Mouse (Mus musculus) limb, embryonic 15.5 days (tissue): ENCODE results near the gene Ap1g1. TPM values are rescaled to one million over a fixed set of nuclear protein-coding genes. Genes with fewer than 3 reads are reported as not detected.

ENCODE experiments used
- ATAC-seq: fragments of 200-750 bp; cut with Nextera tagmentation; 2 replicates; pipeline ENCODE4 v1.8.0; 2017; ENCODE audit warnings: low read depth, moderate TSS enrichment; ENCODE audit not compliant: insufficient number of reproducible peaks, low FRiP score, low TSS enrichment
- H3K27ac ChIP-seq: fragments of 300-500 bp; sonication (generic); 2 replicates; pipeline ENCODE4 v1.5.1; 2015; ENCODE audit warnings: moderate library complexity, mild to moderate bottlenecking, inconsistent platforms
- H3K27me3 ChIP-seq: fragments of 300-500 bp; sonication (generic); 2 replicates; pipeline ENCODE4 v1.6.1; 2015; ENCODE audit warnings: inconsistent platforms
- H3K36me3 ChIP-seq: fragments of 300-500 bp; sonication (generic); 2 replicates; pipeline ENCODE4 v1.6.1; 2015; ENCODE audit warnings: inconsistent platforms
- H3K4me1 ChIP-seq: fragments of 300-500 bp; sonication (generic); 2 replicates; pipeline ENCODE4 v1.6.1; 2015; ENCODE audit warnings: inconsistent platforms
- H3K4me2 ChIP-seq: fragments of 300-500 bp; sonication (generic); 2 replicates; pipeline ENCODE4 v1.6.1; 2015; ENCODE audit warnings: mild to moderate bottlenecking, inconsistent platforms
- H3K4me3 ChIP-seq: fragments of 300-500 bp; sonication (generic); 2 replicates; pipeline ENCODE4 v1.5.1; 2015; ENCODE audit warnings: mild to moderate bottlenecking, inconsistent platforms
- H3K9ac ChIP-seq: fragments of 300-500 bp; sonication (generic); 2 replicates; pipeline ENCODE4 v1.6.1; 2015; ENCODE audit warnings: inconsistent platforms
- H3K9me3 ChIP-seq: fragments of 300-500 bp; sonication (generic); 2 replicates; pipeline ENCODE4 v1.6.1; 2016; ENCODE audit warnings: inconsistent platforms
- WGBS: fragments of 180-500 bp; shearing (Covaris S2); methylation state at CpG from one replicate; pipeline ENCODE4 v1.1.7; 2015; 5-methylcytosine and 5-hydroxymethylcytosine counted together
- polyA plus RNA-seq: library from polyadenylated mRNA; unstranded; fragments of >200 nt; fragmentation: Nextera tagmentation; extraction: Ambion mirVana; gene quantifications from 2 replicates; pipeline ENCODE4 v1.2.1, GENCODE M21; 2015

Gene Ap1g1
- polyA plus RNA-seq, 1 experiment from 2014 or later: 38.1 TPM

- Histone ChIP-seq H3K4me2 (no peak overlapping the region), H3K27me3 (no peaks in the 10 kb centered on the region), H3K36me3 (peaks cover 21% of the 10 kb centered on the region), H3K27ac (no peak overlapping the region), H3K4me1 (no peaks in the 10 kb centered on the region), H3K4me3 (no peak overlapping the region), H3K9ac (no peak overlapping the region), H3K9me3 (no peaks in the 10 kb centered on the region)
- no peak for ATAC-seq
- WGBS: 91% methylated on average over 2 of the region's 2 CpGs
These were observed 45.2 kb downstream of the Ap1g1 start for GRCm38 (mm10) chr8:109823561-109823960.

DNA sequence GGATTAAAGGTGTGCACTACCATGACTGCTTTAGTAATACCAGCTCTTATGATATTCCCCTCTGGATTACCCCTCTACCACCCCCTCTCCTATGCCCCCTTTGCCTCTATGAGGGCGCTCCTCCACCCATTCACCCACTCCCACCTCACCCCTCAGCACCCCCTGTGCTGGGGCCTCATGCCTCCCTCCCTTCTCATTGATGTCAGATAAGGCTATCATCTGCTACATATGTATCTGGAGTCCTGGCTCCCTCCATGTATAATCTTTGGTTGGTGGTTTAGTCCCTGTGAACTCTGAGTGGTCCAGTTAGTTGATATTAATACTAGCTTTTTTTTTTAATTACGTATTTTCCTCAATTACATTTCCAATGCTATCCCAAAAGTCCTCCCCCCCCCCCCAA is 61.5 kb downstream of the Ap1g1 start:
- no peak overlapping the region for H3K4me3 ChIP-seq
- no peak overlapping the region for H3K9ac ChIP-seq
- H3K27ac ChIP-seq: no peak overlapping the region
- no peaks in the 10 kb centered on the region for H3K27me3 ChIP-seq
- peaks cover 54% of the 10 kb centered on the region for H3K36me3 ChIP-seq
- H3K4me1 ChIP-seq: no peaks in the 10 kb centered on the region
- 90% methylated on average over 2 of the region's 2 CpGs for WGBS
- H3K9me3 ChIP-seq: no peaks in the 10 kb centered on the region
- no peak overlapping the region for H3K4me2 ChIP-seq
- ATAC-seq: no peak

DNA sequence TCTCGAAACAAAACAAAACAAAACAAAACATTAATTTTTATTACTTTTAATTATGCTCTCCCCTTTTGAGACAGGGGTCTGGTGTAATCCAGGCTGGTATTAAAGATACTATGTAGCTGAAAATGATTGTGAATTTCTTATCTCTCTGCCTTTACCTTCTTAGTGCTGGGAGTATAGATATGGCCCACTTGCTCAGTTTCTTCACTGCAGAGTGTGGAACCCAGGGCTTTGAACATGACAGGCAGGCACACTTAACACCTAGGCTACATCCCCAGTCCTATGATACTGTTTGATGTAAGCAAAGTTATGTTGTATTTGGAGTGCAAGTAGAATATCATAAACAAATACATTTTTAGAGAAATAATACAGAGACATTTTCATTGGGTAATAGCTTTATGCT is 64.1 kb downstream of the Ap1g1 start:
- H3K27ac ChIP-seq: no peak overlapping the region
- WGBS: 84% methylated on average over 1 of the region's 1 CpGs
- ATAC-seq: no peak
- H3K4me2 ChIP-seq: no peak overlapping the region
- peaks cover 52% of the 10 kb centered on the region for H3K36me3 ChIP-seq
- H3K9me3 ChIP-seq: no peaks in the 10 kb centered on the region
- no peak overlapping the region for H3K4me3 ChIP-seq
- H3K9ac ChIP-seq: no peak overlapping the region
- H3K27me3 ChIP-seq: no peaks in the 10 kb centered on the region
- no peaks in the 10 kb centered on the region for H3K4me1 ChIP-seq

DNA sequence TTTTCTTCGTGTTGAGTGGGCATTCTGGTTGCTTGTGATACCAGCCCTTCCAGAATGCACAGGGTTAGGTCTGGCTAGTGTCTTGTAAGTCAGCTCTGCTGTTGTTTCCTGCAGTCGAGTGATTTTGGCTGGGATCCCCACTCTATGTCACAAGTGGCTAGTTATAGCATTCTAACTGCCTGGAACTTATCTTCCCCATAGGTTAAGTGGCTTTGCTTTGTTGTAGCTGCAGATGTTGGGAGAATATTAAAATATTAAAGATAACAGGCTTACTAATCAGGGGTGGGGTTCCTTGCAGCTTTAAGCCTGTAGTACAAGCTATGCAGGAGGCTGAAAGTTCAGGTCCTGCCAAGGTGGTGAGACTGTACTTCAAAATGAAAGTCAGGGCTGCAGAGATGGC is 69.5 kb downstream of the Ap1g1 start:
- no peak overlapping the region for H3K4me2 ChIP-seq
- no peak for ATAC-seq
- H3K27me3 ChIP-seq: no peaks in the 10 kb centered on the region
- H3K9me3 ChIP-seq: no peaks in the 10 kb centered on the region
- 79% methylated on average over 2 of the region's 2 CpGs for WGBS
- H3K4me3 ChIP-seq: no peak overlapping the region
- no peak overlapping the region for H3K9ac ChIP-seq
- no peak overlapping the region; the same call in 1 of the 2 replicates for H3K27ac ChIP-seq
- peaks cover 75% of the 10 kb centered on the region for H3K36me3 ChIP-seq
- H3K4me1 ChIP-seq: no peaks in the 10 kb centered on the region

- Histone ChIP-seq H3K9me3 (no peaks in the 10 kb centered on the region), H3K4me2 (no peak overlapping the region), H3K4me3 (no peak overlapping the region), H3K27me3 (no peaks in the 10 kb centered on the region), H3K9ac (no peak overlapping the region), H3K27ac (no peak overlapping the region), H3K4me1 (no peaks in the 10 kb centered on the region), H3K36me3 (peaks cover 72% of the 10 kb centered on the region)
- WGBS: 84% methylated on average over 3 of the region's 3 CpGs
- no peak for ATAC-seq
These were observed 70.6 kb downstream of the Ap1g1 start for GRCm38 (mm10) chr8:109848981-109849380.

DNA sequence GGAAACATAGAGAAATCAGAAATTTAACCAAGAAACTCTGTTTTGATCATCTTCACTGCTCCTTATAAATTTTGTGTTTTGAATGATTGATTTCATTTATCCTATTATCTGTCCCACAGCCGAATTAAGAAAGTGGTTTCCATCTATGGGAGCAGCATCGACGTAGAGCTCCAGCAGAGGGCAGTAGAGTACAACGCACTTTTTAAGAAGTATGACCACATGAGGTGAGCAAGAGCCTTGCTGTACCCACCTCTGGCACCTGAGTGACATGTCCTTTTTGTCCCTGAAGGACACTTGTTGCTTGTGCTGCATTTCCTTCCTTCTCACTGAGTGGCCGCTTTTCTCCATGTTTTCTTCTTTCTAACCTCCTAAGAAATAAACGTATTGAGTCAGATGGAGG is 75.1 kb downstream of the Ap1g1 start:
- Histone ChIP-seq H3K4me3 (no peak overlapping the region), H3K9me3 (no peaks in the 10 kb centered on the region), H3K4me2 (no peak overlapping the region), H3K36me3 (peaks cover 70% of the 10 kb centered on the region), H3K9ac (no peak overlapping the region), H3K27ac (no peak overlapping the region), H3K4me1 (no peaks in the 10 kb centered on the region), H3K27me3 (no peaks in the 10 kb centered on the region)
- ATAC-seq: no peak
- 54% methylated on average over 6 of the region's 6 CpGs for WGBS

GRCm38 (mm10) chr8:109854522-109854921 is 76.2 kb downstream of the Ap1g1 start:
- no peak for ATAC-seq
- no peaks in the 10 kb centered on the region for H3K9me3 ChIP-seq
- H3K4me3 ChIP-seq: no peak overlapping the region
- 88% methylated on average over 4 of the region's 4 CpGs for WGBS
- peaks cover 70% of the 10 kb centered on the region for H3K36me3 ChIP-seq
- H3K4me2 ChIP-seq: no peak overlapping the region
- H3K4me1 ChIP-seq: no peaks in the 10 kb centered on the region
- no peak overlapping the region for H3K9ac ChIP-seq
- no peaks in the 10 kb centered on the region for H3K27me3 ChIP-seq
- no peak overlapping the region for H3K27ac ChIP-seq

GRCm38 (mm10) chr8:109855451-109855850 is 77.1 kb downstream of the Ap1g1 start:
- Histone ChIP-seq H3K36me3 (peaks cover 70% of the 10 kb centered on the region), H3K9me3 (no peaks in the 10 kb centered on the region), H3K27me3 (no peaks in the 10 kb centered on the region), H3K4me3 (no peak overlapping the region), H3K4me2 (no peak overlapping the region), H3K4me1 (no peaks in the 10 kb centered on the region), H3K9ac (no peak overlapping the region), H3K27ac (no peak overlapping the region)
- ATAC-seq: no peak
- WGBS: 99% methylated on average over 6 of the region's 6 CpGs

DNA sequence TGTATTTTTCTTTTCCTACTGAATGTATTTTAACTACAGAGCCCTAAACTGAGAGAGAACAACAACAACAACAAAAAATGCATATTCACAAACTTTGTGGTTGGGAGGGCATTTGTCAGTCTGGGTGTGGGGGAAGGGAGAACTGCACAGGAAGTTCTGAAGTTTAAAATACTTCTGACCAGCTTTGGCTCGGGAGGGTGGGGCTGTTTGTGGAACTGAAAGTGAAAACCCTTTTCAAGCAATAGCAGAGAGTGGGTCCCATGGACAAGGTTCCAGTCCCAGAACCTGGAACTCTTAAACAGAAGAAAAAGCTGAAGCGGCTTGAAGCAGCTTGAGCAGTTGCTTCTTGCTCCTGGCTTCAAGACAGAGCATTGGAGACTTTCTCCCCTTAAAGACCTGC is 85.0 kb downstream of the Ap1g1 start:
- Histone ChIP-seq H3K36me3 (peaks cover 43% of the 10 kb centered on the region), H3K9ac (no peak overlapping the region)
- no peak for ATAC-seq

DNA sequence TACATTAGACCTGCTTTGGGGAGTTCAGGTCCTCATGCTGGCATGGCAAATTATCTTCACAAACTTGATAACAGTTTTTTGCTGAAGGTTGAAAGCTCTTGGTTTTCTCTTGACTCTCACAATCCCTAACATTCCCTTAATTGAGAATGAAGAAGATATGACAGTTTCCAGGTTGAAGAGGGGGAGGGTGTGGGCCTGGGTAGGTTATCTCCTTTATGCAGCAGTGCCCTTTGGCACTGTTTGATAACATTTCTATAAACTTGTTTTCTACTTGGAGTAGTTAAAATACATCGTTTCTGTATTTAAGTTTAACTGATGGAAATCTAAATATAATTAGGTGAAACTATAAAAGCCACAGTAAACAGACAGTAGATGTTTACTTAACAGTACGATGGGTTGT is 86.4 kb downstream of the Ap1g1 start:
- WGBS: 85% methylated on average over 2 of the region's 2 CpGs
- Histone ChIP-seq H3K4me2 (no peak overlapping the region), H3K4me1 (peaks cover 9% of the 10 kb centered on the region), H3K4me3 (no peak overlapping the region), H3K9ac (no peak overlapping the region), H3K36me3 (peaks cover 36% of the 10 kb centered on the region), H3K27me3 (no peaks in the 10 kb centered on the region), H3K9me3 (no peaks in the 10 kb centered on the region), H3K27ac (no peak overlapping the region)
- ATAC-seq: no peak

More for the DNA sequence above, 85.0 kb downstream of the Ap1g1 start:
- Histone ChIP-seq H3K4me2 (no peak overlapping the region), H3K4me3 (no peak overlapping the region), H3K27me3 (no peaks in the 10 kb centered on the region), H3K4me1 (peaks cover 4% of the 10 kb centered on the region), H3K27ac (no peak overlapping the region), H3K9me3 (no peaks in the 10 kb centered on the region)
- WGBS: 66% methylated on average over 2 of the region's 2 CpGs

DNA sequence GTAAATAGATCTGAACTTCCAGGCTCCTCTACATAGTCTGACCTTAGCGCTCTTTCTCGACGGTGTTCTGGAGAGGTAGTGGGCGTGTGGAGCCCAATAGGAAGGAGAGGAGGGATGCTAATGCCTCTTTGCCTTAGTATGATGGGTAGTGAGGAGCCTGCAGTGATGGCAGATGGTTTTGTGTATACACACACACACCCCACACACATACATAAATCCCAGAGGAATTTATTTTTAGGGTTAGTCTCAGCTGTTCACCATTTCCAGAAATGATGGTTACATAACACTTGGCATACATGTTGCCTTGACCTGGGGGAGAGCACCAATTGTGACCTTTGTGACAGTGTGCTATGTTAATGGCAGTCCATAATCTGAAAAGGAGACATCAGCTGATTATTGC is 87.2 kb downstream of the Ap1g1 start:
- 84% methylated on average over 4 of the region's 4 CpGs for WGBS
- H3K27ac ChIP-seq: no peak overlapping the region
- H3K36me3 ChIP-seq: peaks cover 28% of the 10 kb centered on the region
- H3K27me3 ChIP-seq: no peaks in the 10 kb centered on the region
- H3K4me1 ChIP-seq: peaks cover 9% of the 10 kb centered on the region
- ATAC-seq: no peak
- H3K9me3 ChIP-seq: no peaks in the 10 kb centered on the region
- no peak overlapping the region for H3K4me3 ChIP-seq
- H3K4me2 ChIP-seq: no peak overlapping the region
- no peak overlapping the region for H3K9ac ChIP-seq

- ATAC-seq: no peak
- Histone ChIP-seq H3K4me1 (peaks cover 9% of the 10 kb centered on the region), H3K36me3 (peaks cover 17% of the 10 kb centered on the region), H3K27ac (no peak overlapping the region), H3K4me2 (no peak overlapping the region), H3K4me3 (no peak overlapping the region), H3K27me3 (no peaks in the 10 kb centered on the region), H3K9ac (no peak overlapping the region), H3K9me3 (no peaks in the 10 kb centered on the region)
- WGBS: 87% methylated on average over 5 of the region's 5 CpGs
These were observed 88.3 kb downstream of the Ap1g1 start for GRCm38 (mm10) chr8:109866690-109867089.

- Histone ChIP-seq H3K4me1 (peaks cover 9% of the 10 kb centered on the region), H3K36me3 (peaks cover 5% of the 10 kb centered on the region; the same call in 1 of the 2 replicates), H3K27me3 (no peaks in the 10 kb centered on the region), H3K9ac (peak within 1 kb of the TSS; percentile 93), H3K4me3 (peak within 1 kb of the TSS; percentile 99), H3K27ac (peak within 1 kb of the TSS; percentile 94), H3K4me2 (peak within 1 kb of the TSS; percentile 69), H3K9me3 (no peaks in the 10 kb centered on the region)
- under 1% methylated on average over 42 of the region's 42 CpGs for whole genome bisulfite sequencing
- peak; percentile 97 for ATAC-seq
These were observed 89.8 kb downstream of the Ap1g1 start, which contains the start of gene Phlpp2 for GRCm38 (mm10) chr8:109868003-109868679. Gene Phlpp2 (plus strand): TSS chr8:109868542.
